Mouse (Mus musculus) limb, embryonic 13.5 days (tissue): ENCODE measurements around the gene Gm10277. TPM values are rescaled to one million over a fixed set of nuclear protein-coding genes. Genes with fewer than 3 reads are reported as not detected.
A peak's percentile ranks its signal among the peaks of the same experiment; 100 is the strongest.

Experiments
- ATAC-seq: fragments of 200-750 bp; cut with Nextera tagmentation; 2 replicates; pipeline ENCODE4 v1.8.0; 2017; ENCODE audit warnings: low read depth, moderate number of reproducible peaks, moderate TSS enrichment; ENCODE audit not compliant: low FRiP score
- H3K27ac ChIP-seq: fragments of 300-500 bp; sonication (generic); 2 replicates; pipeline ENCODE4 v1.5.1; 2015; ENCODE audit warnings: inconsistent platforms, mild to moderate bottlenecking, moderate library complexity
- H3K27me3 ChIP-seq: fragments of 300-500 bp; sonication (generic); 2 replicates; pipeline ENCODE4 v1.6.1; 2015; ENCODE audit warnings: mild to moderate bottlenecking, inconsistent platforms
- H3K36me3 ChIP-seq: fragments of 300-500 bp; sonication (generic); 2 replicates; pipeline ENCODE4 v1.6.1; 2015; ENCODE audit warnings: inconsistent platforms, mild to moderate bottlenecking, moderate library complexity
- H3K4me1 ChIP-seq: fragments of 300-500 bp; sonication (generic); 2 replicates; pipeline ENCODE4 v1.6.1; 2015; ENCODE audit warnings: inconsistent platforms
- H3K4me2 ChIP-seq: fragments of 300-500 bp; sonication (generic); replicated peaks from 2 replicates; pipeline ENCODE4 v1.6.1; 2015; ENCODE audit warnings: inconsistent platforms, mild to moderate bottlenecking, moderate library complexity
- H3K4me3 ChIP-seq: fragments of 300-500 bp; sonication (generic); 2 replicates; pipeline ENCODE4 v1.5.1; 2015; ENCODE audit warnings: moderate library complexity, mild to moderate bottlenecking, inconsistent platforms
- H3K9ac ChIP-seq: fragments of 300-500 bp; sonication (generic); 2 replicates; pipeline ENCODE4 v1.6.1; 2015; ENCODE audit warnings: mild to moderate bottlenecking, inconsistent platforms
- H3K9me3 ChIP-seq: fragments of 300-500 bp; sonication (generic); 2 replicates; pipeline ENCODE4 v1.6.1; 2016; ENCODE audit warnings: inconsistent platforms
- WGBS: fragments of 180-500 bp; shearing (Covaris S2); methylation state at CpG from one replicate; pipeline ENCODE4 v1.1.7; 2015; 5-methylcytosine and 5-hydroxymethylcytosine counted together
- polyA plus RNA-seq: library from polyadenylated mRNA; unstranded; fragments of >200 nt; fragmentation: Nextera tagmentation; extraction: Ambion mirVana; gene quantifications from 2 replicates; pipeline ENCODE4 v1.2.1, GENCODE M21; 2015

Gene Gm10277
- polyA plus RNA-seq, result 1.8 and 2.4 TPM in 2 replicates

DNA sequence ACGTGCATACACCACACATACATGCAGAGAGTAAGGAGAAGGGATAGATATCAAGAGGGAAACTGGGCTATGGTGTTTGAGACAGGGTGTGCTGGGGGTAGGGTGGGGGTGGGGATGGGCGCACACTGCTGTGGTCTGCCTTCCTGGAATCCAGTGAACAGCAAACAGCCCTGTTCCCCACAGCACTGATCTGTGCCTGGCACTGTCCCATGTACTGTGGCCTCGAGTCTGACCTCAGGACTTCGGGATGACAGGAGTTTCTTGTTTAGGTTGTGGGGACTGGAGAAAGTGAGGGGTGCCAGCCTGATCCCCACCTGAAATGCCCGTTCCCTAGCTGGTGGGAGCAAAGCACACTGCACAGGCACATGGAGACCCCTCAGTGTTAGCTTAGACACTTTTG, at the start of gene Gm10277:
TSS of gene Gm10277 (minus strand) at position 41 of the 400 bp plus-strand sequence.
- peak within 1 kb of the TSS; percentile 87; the same call in 1 of the 2 replicates for H3K27ac ChIP-seq
- H3K9me3 ChIP-seq, result no peaks in the 10 kb centered on the region
- ATAC-seq, result no peak
- 77% methylated on average over 5 of the region's 5 CpGs for WGBS
- H3K4me2 ChIP-seq, result no peak within 1 kb of the TSS
- no peak within 1 kb of the TSS for H3K4me3 ChIP-seq
- peaks cover 5% of the 10 kb centered on the region; the same call in 1 of the 2 replicates for H3K36me3 ChIP-seq
- H3K27me3 ChIP-seq, result no peaks in the 10 kb centered on the region
- H3K4me1 ChIP-seq, result peaks cover 71% of the 10 kb centered on the region
- no peak within 1 kb of the TSS for H3K9ac ChIP-seq

DNA sequence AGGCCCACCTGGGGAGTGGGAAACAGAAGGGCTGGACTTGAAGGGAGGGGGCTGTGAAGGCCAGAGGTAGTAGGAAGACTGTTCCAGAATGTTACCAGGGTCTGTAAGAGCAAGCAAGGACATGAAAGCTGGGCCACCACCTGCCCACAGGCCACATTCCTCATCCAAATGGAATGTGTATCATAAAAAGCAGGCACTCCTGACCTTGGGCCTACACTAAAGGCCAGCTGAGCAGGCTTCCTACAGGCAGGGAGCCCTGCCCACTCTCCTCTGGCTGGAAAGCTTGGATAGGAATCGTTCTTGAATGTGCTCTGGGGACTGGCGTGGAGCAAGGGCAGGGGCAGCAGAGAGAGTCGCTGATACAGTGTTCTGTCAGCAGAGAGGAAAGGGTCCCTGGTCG, 49.2 kb upstream of the Gm10277 start:
- Histone ChIP-seq H3K27ac (peak overlapping the region; percentile 70; the same call in 1 of the 2 replicates), H3K9ac (no peak overlapping the region), H3K9me3 (no peaks in the 10 kb centered on the region), H3K4me2 (no peak overlapping the region), H3K4me3 (no peak overlapping the region), H3K36me3 (peaks cover 63% of the 10 kb centered on the region), H3K27me3 (0 out of 2 replicates have a peak, but pooled peaks cover 2% of the 10 kb centered on the region), H3K4me1 (peaks cover 37% of the 10 kb centered on the region)
- 51% methylated on average over 4 of the region's 4 CpGs for WGBS
- ATAC-seq, result no peak

DNA sequence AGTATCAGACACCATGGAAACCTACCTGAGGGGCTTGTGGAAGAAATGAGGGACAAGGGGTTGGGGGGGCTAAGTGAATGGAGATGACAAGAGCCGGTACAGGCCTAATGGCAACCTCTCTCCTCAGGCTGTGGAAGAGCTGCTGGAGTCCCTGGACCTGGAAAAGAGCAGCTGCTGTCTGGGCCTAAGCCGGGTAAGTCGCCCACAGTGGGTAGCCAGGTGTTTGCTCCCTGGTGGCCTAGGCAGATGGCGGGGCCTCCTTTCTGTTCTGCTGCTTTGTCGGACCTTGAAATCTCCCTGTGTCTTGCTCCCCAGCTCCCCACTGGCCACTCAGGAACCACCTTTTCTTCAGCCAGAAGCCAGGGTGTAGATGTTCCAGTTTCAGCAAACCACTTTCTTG, 48.7 kb upstream of the Gm10277 start:
- no peak overlapping the region for H3K4me3 ChIP-seq
- H3K9ac ChIP-seq, result peak overlapping the region; percentile 39; the same call in 1 of the 2 replicates
- no peak for ATAC-seq
- no peak overlapping the region for H3K4me2 ChIP-seq
- H3K4me1 ChIP-seq, result peaks cover 33% of the 10 kb centered on the region
- no peaks in the 10 kb centered on the region for H3K27me3 ChIP-seq
- whole genome bisulfite sequencing, result 52% methylated on average over 5 of the region's 5 CpGs
- H3K9me3 ChIP-seq, result no peaks in the 10 kb centered on the region
- H3K36me3 ChIP-seq, result peaks cover 61% of the 10 kb centered on the region
- H3K27ac ChIP-seq, result peak overlapping the region; percentile 70

DNA sequence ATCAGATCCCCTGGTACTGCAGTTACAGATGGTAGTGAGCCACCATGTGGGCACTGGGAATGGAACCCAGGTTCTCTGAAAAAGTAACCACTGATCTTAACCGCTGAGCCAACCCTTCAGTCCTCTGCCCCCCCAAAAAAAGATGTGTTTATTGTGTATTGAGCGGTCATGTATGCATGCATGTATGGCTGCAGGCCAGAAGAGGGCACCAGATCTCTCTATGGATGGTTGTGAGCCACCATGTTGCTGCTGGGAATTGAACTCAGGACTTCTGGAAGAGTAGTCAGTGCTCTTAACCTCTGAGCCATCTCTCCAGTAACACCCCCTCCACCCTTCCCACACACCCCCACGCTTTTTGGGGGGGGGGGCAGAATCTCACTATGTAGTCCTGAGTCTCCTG, 47.6 kb upstream of the Gm10277 start:
- ATAC-seq, result no peak
- H3K4me1 ChIP-seq, result peaks cover 21% of the 10 kb centered on the region
- no peak overlapping the region for H3K4me3 ChIP-seq
- H3K27me3 ChIP-seq, result no peaks in the 10 kb centered on the region
- H3K9me3 ChIP-seq, result no peaks in the 10 kb centered on the region
- no peak overlapping the region for H3K27ac ChIP-seq
- no peak overlapping the region for H3K4me2 ChIP-seq
- 87% methylated on average over 3 of the region's 3 CpGs for WGBS
- no peak overlapping the region for H3K9ac ChIP-seq
- peaks cover 66% of the 10 kb centered on the region for H3K36me3 ChIP-seq

DNA sequence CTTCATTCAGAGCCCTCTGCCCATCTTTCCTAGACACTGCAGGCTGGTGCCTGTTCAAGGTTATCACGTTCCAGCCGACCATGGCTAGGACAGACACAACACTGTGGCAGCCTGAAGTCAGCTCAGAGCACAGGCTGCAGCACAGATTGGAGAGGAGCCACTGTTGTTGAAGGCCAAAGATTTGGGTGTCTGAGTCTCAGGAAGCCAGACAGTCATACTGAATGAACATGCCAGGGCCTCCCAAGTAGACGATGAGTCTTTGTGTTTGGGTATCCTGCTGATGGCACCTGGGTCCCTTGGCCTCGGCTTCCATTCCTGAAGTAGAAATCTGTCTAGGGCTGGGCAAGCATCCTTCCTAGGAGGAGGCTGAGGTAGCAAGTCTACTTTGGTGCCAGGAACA, 45.0 kb upstream of the Gm10277 start:
- Histone ChIP-seq H3K9me3 (no peaks in the 10 kb centered on the region), H3K27ac (no peak overlapping the region), H3K36me3 (peaks cover 88% of the 10 kb centered on the region), H3K4me3 (no peak overlapping the region), H3K4me1 (peaks cover 17% of the 10 kb centered on the region), H3K27me3 (no peaks in the 10 kb centered on the region), H3K9ac (no peak overlapping the region), H3K4me2 (no peak overlapping the region)
- ATAC-seq, result no peak
- WGBS, result 86% methylated on average over 4 of the region's 4 CpGs

DNA sequence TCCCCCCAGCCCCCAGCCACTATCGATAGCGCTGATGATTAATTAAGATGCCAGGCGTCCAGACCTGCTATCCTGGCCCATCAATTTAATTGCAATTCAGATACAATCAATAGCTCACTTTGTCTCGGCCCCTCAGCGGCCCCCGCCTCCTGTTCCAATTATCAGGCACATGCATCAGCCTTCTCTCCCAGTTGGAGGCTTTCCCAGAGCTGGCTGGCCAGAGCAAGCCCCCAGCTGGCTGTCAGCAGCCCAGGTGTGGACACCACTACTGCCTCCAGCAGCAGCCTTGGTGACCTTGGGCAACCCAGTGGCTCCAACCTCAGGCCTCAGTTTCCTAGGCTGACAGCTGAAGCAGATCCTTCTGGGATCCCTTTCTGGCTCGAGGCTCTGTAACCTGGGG, 43.3 kb upstream of the Gm10277 start:
- Histone ChIP-seq H3K4me1 (peaks cover 8% of the 10 kb centered on the region), H3K27ac (no peak overlapping the region), H3K27me3 (no peaks in the 10 kb centered on the region), H3K4me3 (no peak overlapping the region), H3K36me3 (peaks cover 74% of the 10 kb centered on the region), H3K9me3 (no peaks in the 10 kb centered on the region), H3K9ac (peak overlapping the region; percentile 39; the same call in 1 of the 2 replicates), H3K4me2 (no peak overlapping the region)
- no peak for ATAC-seq
- 62% methylated on average over 7 of the region's 7 CpGs for WGBS

DNA sequence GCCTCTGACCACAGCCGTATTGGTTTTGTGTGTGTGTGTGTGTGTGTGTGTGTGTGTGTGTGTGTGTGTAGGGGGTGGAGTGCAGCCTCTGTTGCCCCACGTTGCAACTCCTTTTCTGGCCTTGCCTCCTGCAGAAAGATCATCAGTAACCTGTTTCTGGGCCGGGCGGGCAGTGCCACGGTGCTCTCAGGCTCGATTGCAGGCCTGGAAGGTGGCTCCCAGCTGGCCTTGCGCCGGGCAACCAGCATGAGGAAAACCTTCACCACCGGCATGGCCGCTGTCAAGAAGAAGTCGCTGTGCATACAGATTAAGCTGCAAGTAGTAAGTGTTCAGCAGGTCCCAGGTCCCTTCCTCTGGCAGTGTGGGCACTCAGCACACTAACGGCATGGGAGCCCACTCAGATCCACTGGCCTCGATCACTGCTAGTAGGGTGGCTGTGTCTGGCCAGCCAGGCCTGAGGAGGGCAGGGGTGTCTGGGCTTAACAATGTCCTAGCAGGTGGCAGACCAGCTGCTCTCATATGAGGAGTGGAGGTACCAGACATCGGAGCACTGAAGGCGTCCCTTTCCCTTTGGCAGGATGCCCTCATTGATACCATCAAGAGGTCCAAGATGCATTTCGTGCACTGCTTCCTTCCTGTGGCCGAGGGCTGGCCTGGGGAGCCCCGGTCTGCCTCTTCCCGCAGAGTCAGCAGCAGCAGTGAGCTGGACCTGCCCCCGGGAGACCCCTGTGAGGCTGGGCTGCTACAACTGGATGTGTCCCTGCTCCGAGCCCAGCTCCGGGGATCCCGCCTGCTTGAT, 41.7 kb upstream of the Gm10277 start:
- H3K9ac ChIP-seq, result no peak overlapping the region

DNA sequence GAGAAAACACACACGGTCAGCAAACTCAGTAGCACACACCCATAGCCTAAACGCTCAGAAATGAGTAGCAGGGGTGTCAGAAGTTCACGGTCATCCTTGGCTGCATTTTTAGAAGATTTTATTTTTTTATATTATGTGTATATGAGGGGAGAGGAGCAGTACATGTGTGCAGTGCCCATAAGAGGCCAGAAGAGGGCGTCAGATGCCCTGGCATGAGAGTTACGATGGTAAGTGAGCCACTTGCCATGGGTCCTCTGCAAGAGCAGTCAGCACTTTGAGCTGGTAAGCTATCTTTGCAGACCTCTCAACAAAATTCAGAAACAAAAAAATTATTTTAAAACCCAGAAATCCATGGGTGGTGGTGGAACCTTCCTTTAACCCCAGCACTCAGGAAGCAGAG, 40.6 kb upstream of the Gm10277 start:
- no peaks in the 10 kb centered on the region for H3K9me3 ChIP-seq
- ATAC-seq, result no peak
- H3K36me3 ChIP-seq, result peaks cover 74% of the 10 kb centered on the region
- H3K4me3 ChIP-seq, result no peak overlapping the region
- 0 out of 2 replicates have a peak, but pooled peaks cover 6% of the 10 kb centered on the region for H3K4me1 ChIP-seq
- WGBS, result 84% methylated on average over 5 of the region's 5 CpGs
- H3K27ac ChIP-seq, result no peak overlapping the region
- no peak overlapping the region for H3K9ac ChIP-seq
- H3K27me3 ChIP-seq, result no peaks in the 10 kb centered on the region
- no peak overlapping the region for H3K4me2 ChIP-seq

More for the DNA sequence above, 41.7 kb upstream of the Gm10277 start:
- Histone ChIP-seq H3K36me3 (peaks cover 72% of the 10 kb centered on the region), H3K4me2 (no peak overlapping the region), H3K4me3 (no peak overlapping the region), H3K4me1 (0 out of 2 replicates have a peak, but pooled peaks cover 6% of the 10 kb centered on the region), H3K27me3 (no peaks in the 10 kb centered on the region), H3K27ac (no peak overlapping the region), H3K9me3 (no peaks in the 10 kb centered on the region)
- 81% methylated on average over 23 of the region's 23 CpGs for whole genome bisulfite sequencing
- ATAC-seq, result no peak

DNA sequence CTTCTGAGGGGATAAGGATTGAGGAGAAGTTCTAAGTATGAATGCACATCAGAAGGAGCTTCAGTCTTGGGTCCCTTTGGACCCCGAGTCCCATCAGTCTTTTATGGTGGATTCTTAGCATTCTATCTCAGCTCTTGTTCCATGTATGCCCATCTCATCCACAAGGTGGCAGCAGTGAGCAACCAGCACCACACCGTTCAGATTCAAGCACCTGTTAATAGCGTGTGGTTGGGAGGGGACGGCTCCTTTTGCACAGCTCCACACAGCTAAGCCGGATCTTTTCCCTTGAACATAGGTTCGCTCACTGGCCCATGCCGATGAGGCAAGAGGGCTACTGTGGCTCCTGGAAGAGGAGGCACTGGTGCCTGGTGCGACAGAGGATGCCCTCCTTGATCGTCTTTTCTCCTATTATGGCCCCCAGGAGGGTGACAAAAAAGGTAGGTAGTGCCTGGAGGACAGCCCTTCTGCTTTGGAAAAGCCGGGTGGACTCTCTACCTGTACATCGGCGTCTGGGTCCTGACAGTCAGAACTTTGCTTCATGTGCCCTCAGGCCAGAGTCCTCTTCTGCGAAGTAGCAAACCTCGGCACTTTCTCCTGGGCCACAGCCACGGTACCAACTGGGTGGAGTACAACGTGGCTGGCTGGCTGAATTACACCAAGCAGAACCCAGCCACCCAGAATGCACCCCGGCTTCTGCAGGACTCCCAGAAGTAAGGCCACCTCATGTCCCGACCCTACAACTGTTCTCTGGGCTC, 39.9 kb upstream of the Gm10277 start:
- ATAC-seq, result no peak
- peaks cover 69% of the 10 kb centered on the region for H3K36me3 ChIP-seq
- WGBS, result 55% methylated on average over 18 of the region's 18 CpGs

DNA sequence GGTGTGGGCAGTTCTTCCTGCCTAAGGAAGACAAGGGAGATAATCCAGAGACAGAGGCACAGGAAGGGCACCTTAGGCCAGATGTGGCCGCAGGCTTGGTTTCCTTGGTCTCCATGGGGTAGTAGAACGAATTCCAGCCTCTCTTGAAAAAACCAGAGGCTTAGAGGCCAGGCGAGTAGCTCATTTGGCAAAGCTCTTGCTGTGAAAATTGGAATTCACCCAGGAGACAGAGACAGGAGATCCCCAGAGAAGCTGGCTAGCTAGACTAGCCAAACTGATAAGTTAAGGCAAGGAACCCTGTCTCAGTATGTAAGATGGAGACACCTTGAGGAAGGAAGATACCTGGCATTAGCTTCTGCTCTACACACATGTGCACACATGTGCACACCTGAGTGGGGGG, 38.8 kb upstream of the Gm10277 start:
- no peak overlapping the region for H3K27ac ChIP-seq
- ATAC-seq, result no peak
- no peak overlapping the region for H3K4me3 ChIP-seq
- 44% methylated on average over 3 of the region's 3 CpGs for WGBS
- H3K27me3 ChIP-seq, result no peaks in the 10 kb centered on the region
- peaks cover 66% of the 10 kb centered on the region for H3K36me3 ChIP-seq
- no peak overlapping the region for H3K4me2 ChIP-seq
- H3K4me1 ChIP-seq, result 0 out of 2 replicates have a peak, but pooled peaks cover 6% of the 10 kb centered on the region
- no peaks in the 10 kb centered on the region for H3K9me3 ChIP-seq
- H3K9ac ChIP-seq, result no peak overlapping the region

More for the DNA sequence above, 39.9 kb upstream of the Gm10277 start:
- Histone ChIP-seq H3K4me3 (no peak overlapping the region), H3K4me2 (no peak overlapping the region), H3K9ac (no peak overlapping the region), H3K9me3 (no peaks in the 10 kb centered on the region), H3K27ac (no peak overlapping the region), H3K27me3 (no peaks in the 10 kb centered on the region), H3K4me1 (0 out of 2 replicates have a peak, but pooled peaks cover 6% of the 10 kb centered on the region)

DNA sequence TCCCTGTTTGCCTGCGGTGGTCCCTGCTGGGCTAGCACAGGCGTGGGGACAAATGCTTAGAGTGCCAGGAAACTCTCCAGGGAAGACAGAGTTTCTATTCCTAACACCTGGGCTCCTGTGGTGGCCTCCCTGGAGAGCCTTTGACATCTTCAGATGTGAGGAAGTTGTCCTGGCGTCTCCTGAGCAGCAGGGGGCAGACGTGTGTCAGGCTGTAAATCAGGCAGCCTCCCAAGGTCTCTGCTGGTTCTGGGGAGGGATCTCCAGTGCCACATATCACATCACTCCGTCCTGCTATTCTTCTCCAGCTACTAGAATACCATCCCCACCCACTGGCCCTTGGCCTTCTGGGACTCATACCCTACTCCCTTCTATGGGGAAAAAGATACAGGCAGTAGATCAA, 38.3 kb upstream of the Gm10277 start:
- no peak overlapping the region for H3K9ac ChIP-seq
- H3K9me3 ChIP-seq, result no peaks in the 10 kb centered on the region
- WGBS, result under 1% methylated on average over 5 of the region's 5 CpGs
- no peak overlapping the region for H3K27ac ChIP-seq
- no peak for ATAC-seq
- H3K27me3 ChIP-seq, result no peaks in the 10 kb centered on the region
- no peak overlapping the region for H3K4me3 ChIP-seq
- 0 out of 2 replicates have a peak, but pooled peaks cover 6% of the 10 kb centered on the region for H3K4me1 ChIP-seq
- H3K4me2 ChIP-seq, result no peak overlapping the region
- H3K36me3 ChIP-seq, result peaks cover 66% of the 10 kb centered on the region

DNA sequence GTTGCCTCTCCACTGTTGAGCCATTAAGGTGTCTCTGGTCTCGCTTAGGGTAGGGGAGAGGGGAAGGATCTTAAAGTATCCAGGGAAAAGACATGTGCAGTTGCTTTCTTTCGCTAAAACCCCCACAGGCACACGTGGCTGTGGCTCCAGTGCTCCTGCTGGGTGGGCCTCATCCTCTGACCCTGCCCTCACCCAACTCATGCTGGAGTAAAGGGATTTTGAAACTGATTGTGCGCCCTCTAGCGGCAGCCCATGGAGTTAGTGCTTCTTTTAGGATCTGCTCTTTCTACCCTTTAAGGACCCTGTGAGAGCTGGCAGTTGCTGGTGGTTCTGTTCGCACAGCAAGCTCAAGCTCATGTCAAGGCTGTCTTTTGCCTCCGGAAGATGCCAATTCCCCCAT, 35.2 kb upstream of the Gm10277 start:
- Histone ChIP-seq H3K4me1 (0 out of 2 replicates have a peak, but pooled peaks cover 6% of the 10 kb centered on the region), H3K27me3 (no peaks in the 10 kb centered on the region), H3K9ac (no peak overlapping the region), H3K4me2 (no peak overlapping the region), H3K27ac (no peak overlapping the region), H3K9me3 (no peaks in the 10 kb centered on the region), H3K4me3 (no peak overlapping the region), H3K36me3 (peaks cover 63% of the 10 kb centered on the region)
- WGBS, result 13% methylated on average over 7 of the region's 7 CpGs
- ATAC-seq, result no peak
